7 mouse cellular contexts compared by ENCODE assay signal in genomic region chr11:69236061-69236925, GRCm38 (mm10). TPM values are rescaled to one million over a fixed set of nuclear protein-coding genes. Genes with fewer than 3 reads are reported as not detected.
A peak's percentile ranks its signal among the peaks of the same experiment; 100 is the strongest.
DNase-seq lines count a peak whose midpoint lies in the region; ATAC-seq and TF ChIP-seq lines count a peak whose summit lies in the region.

No protein-coding gene starts in this region.

- no peak for TF ChIP-seq CTCF in olfactory bulb, adult 2 months (IDR thresholded peaks at IDR 0.05; ENCODE audit: insufficient read depth, low read depth, low read length)

- H3K4me2 ChIP-seq in lung, embryonic 16.5 days (ENCODE audit: low read depth, low read length), result peak overlapping the region; percentile 84
- H3K4me2 ChIP-seq in forebrain, embryonic 11.5 days (ENCODE audit: low read depth, low read length, severe bottlenecking), result peak overlapping the region; percentile 69

- H3K36me3 ChIP-seq in lung, embryonic 16.5 days (ENCODE audit: control insufficient read depth, insufficient read depth, low read length), result no peaks in the 10 kb centered on the region
- no peaks in the 10 kb centered on the region for H3K36me3 ChIP-seq in forebrain, embryonic 11.5 days (ENCODE audit: control insufficient read depth, insufficient read depth, low read length)

- no peak overlapping the region for H3K27ac ChIP-seq in lung, embryonic 16.5 days (ENCODE audit: low read length)
- H3K27ac ChIP-seq in forebrain, embryonic 11.5 days (ENCODE audit: low read depth, low read length), result no peak overlapping the region
- no peak overlapping the region for H3K27ac ChIP-seq in olfactory bulb, adult 2 months (ENCODE audit: insufficient read depth, low read depth, low read length)

- H3K4me3 ChIP-seq in lung, embryonic 16.5 days (ENCODE audit: low read length), result peak overlapping the region; percentile 53
- H3K4me3 ChIP-seq in forebrain, embryonic 11.5 days (ENCODE audit: low read depth, low read length), result peak overlapping the region; percentile 46
- H3K4me3 ChIP-seq in olfactory bulb, adult 2 months (ENCODE audit: insufficient read depth, low read depth, low read length), result peak overlapping the region; percentile 51

- H3K4me1 ChIP-seq in lung, embryonic 16.5 days (replicated peaks; ENCODE audit: control insufficient read depth, insufficient read depth, low read length), result peaks cover 21% of the 10 kb centered on the region
- H3K4me1 ChIP-seq in forebrain, embryonic 11.5 days (replicated peaks; ENCODE audit: control insufficient read depth, insufficient read depth, low read length), result peaks cover 3% of the 10 kb centered on the region; the same call in 1 of the 2 replicates
- H3K4me1 ChIP-seq in olfactory bulb, adult 2 months (ENCODE audit: control insufficient read depth, insufficient read depth, low read length), result peaks cover 15% of the 10 kb centered on the region

- no peaks in the 10 kb centered on the region for H3K9me3 ChIP-seq in lung, embryonic 16.5 days (ENCODE audit: control insufficient read depth, low read length)
- no peaks in the 10 kb centered on the region for H3K9me3 ChIP-seq in forebrain, embryonic 11.5 days (ENCODE audit: control insufficient read depth, low read length)

- 5% methylated on average over 50 of the region's 51 CpGs for whole genome bisulfite sequencing in lung, embryonic 16.5 days
- WGBS in forebrain, embryonic 11.5 days, result 2% methylated on average over 51 of the region's 51 CpGs
- WGBS in olfactory bulb, adult 2 months, result 15% methylated on average over 51 of the region's 51 CpGs

- TF ChIP-seq POLR2A in olfactory bulb, adult 2 months (IDR thresholded peaks at IDR 0.05; ENCODE audit: insufficient read depth, low read depth, low read length), result no peak

- peaks cover 28% of the 10 kb centered on the region for H3K27me3 ChIP-seq in lung, embryonic 16.5 days (ENCODE audit: control insufficient read depth, insufficient read depth, low read depth, low read length)
- H3K27me3 ChIP-seq in forebrain, embryonic 11.5 days (ENCODE audit: control insufficient read depth, insufficient read depth, low read length), result peaks cover 25% of the 10 kb centered on the region

- ATAC-seq in lung, embryonic 16.5 days (ENCODE audit: low read depth), result peak; percentile 26; the same call in 1 of the 2 replicates
- ATAC-seq in forebrain, embryonic 11.5 days (replicated peaks; ENCODE audit: low FRiP score), result 0 out of 2 replicates have a peak, but pooled peaks have one; percentile 12

- DNase-seq in lung, adult 18-20 months, result no peak
- DNase-seq in forebrain, embryonic 11.5 days (ENCODE audit: low spot score), result peak; percentile 64
- DNase-seq in kidney, postnatal 4 days, result peak; percentile 21 to 33
- no peak for DNase-seq in frontal cortex, postnatal 25 days (ENCODE audit: low spot score in 2 of 2)
- no peak for DNase-seq in adrenal gland, adult 18-20 months (ENCODE audit: low spot score in 2 of 2)

- peak overlapping the region; percentile 58 for H3K9ac ChIP-seq in lung, embryonic 16.5 days (ENCODE audit: low read length)
- H3K9ac ChIP-seq in forebrain, embryonic 11.5 days (ENCODE audit: low read length), result peak overlapping the region; percentile 60

RNA-seq across cellular contexts. Expression of gene Gucy2e, which starts 0.5 kb away (rescaled TPM):
- 0.10 TPM in 2 replicates for polyA plus RNA-seq in lung, embryonic 16.5 days (2015; fragmentation: Nextera tagmentation; extraction: Ambion mirVana)
- polyA plus RNA-seq in forebrain, embryonic 11.5 days (2014; fragmentation: Nextera tagmentation; extraction: Ambion mirVana), result 0.05 and 0.07 TPM in 2 replicates
- polyA plus RNA-seq in olfactory bulb, adult 2 months (2012; ENCODE audit: insufficient read depth, insufficient read length, low replicate concordance, missing spikeins), result not detected in 2 replicates
- under 1 TPM in 1 of 2 experiments, not detected in 1; 0.07 TPM for total RNA-seq in adrenal gland, adult 18-20 months (2021)

RNA-seq across cellular contexts. Expression of gene Alox8, which starts 38.6 kb away (rescaled TPM):
- 0.43 and 0.44 TPM in 2 replicates for polyA plus RNA-seq in lung, embryonic 16.5 days (2015; fragmentation: Nextera tagmentation; extraction: Ambion mirVana)
- 0.08 and 0.11 TPM in 2 replicates for polyA plus RNA-seq in forebrain, embryonic 11.5 days (2014; fragmentation: Nextera tagmentation; extraction: Ambion mirVana)
- polyA plus RNA-seq in olfactory bulb, adult 2 months (2012; ENCODE audit: insufficient read depth, insufficient read length, low replicate concordance, missing spikeins), result not detected in 2 replicates
- not detected for total RNA-seq in adrenal gland, adult 18-20 months (2021)

Comparison
In these comparisons a context has a peak if more than half of its experiments do, and no peak if none do; other contexts are left out.
1. DNase-seq: peak in forebrain, embryonic 11.5 days (single experiment) and kidney, postnatal 4 days (2 of 2); none in lung, adult 18-20 months (0 of 2), frontal cortex, postnatal 25 days (0 of 2) and adrenal gland, adult 18-20 months (0 of 2).
2. Peak in every context shown above with its lines, with median percentiles within 50 percentile points of each other: H3K4me3 ChIP-seq.